Mouse (Mus musculus): ENCODE measurements around the gene Rpl19.

GRCm38 (mm10) chr11:98075195-98075808, 48.8 kb downstream of the Rpl19 start:
- TF ChIP-seq CTCF (IDR thresholded peaks at IDR 0.05; ENCODE audit: low read depth) (peak; percentile 93), EP300 (IDR thresholded peaks at IDR 0.05; ENCODE audit: low read depth) (no peak)

All from liver, postnatal 0 days (tissue).